In the genomic region with DNA sequence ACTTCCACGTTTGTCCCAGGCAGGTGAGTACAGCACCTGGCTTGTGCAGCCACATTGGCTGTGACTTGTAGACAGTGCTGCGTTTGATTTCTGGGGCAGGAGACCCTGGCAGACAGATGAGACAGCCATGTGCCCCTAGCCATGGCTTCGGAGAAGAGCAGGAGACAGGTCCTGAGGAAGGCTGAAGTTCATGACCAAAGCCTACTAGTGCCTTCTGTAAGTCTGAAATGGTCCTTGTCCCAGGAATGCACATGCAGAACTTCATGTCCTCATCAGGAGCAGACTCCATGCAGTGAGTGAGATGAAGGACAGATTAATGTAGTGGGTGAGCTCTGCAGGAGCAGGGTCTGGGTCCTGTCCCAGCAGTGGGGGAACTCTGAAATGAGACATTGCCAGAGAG, we compare ENCODE assay signal across 15 mouse cellular contexts. TPM values are rescaled to one million over a fixed set of nuclear protein-coding genes. Genes with fewer than 3 reads are reported as not detected.
"Had no signal": no experiment of that assay in that cellular context is flagged by ENCODE, and none has a peak within 500 bp of the region (broad histone marks: within the 10 kb centered on the region; RNA-seq: fewer than 3 reads in every experiment).

No protein-coding gene starts in this region.

- H3K9ac ChIP-seq: limb, embryonic 13.5 days; liver, embryonic 14.5 days; midbrain, embryonic 13.5 days; neural tube, embryonic 12.5 days; stomach, embryonic 15.5 days had no signal

- H3K27ac ChIP-seq: limb, embryonic 13.5 days; liver, embryonic 14.5 days; midbrain, embryonic 13.5 days; neural tube, embryonic 12.5 days; stomach, embryonic 15.5 days had no signal

- H3K4me3 ChIP-seq: limb, embryonic 13.5 days; midbrain, embryonic 13.5 days; neural tube, embryonic 12.5 days; stomach, embryonic 15.5 days had no signal

- DNase-seq: kidney, postnatal 14 days; left cerebral cortex, postnatal 4 days; lung, adult 18-20 months; retina, postnatal 1 day; right cerebral cortex, postnatal 4 days; spleen, adult 18-20 months; thymus, adult 2 months; thymus, postnatal 25 days had no signal

- H3K9me3 ChIP-seq: limb, embryonic 13.5 days; midbrain, embryonic 13.5 days; neural tube, embryonic 12.5 days; stomach, embryonic 15.5 days had no signal

- H3K4me2 ChIP-seq: limb, embryonic 13.5 days; midbrain, embryonic 13.5 days; neural tube, embryonic 12.5 days; stomach, embryonic 15.5 days had no signal

- ATAC-seq: midbrain, embryonic 13.5 days had no signal

RNA-seq across cellular contexts. Expression of a gene that starts 37.4 kb away (rescaled TPM):
- total RNA-seq: megakaryocyte-erythroid progenitor cell, adult 5-6 weeks had no signal

RNA-seq across cellular contexts. Expression of a gene that starts 43.2 kb away (rescaled TPM):
- polyA plus RNA-seq: liver, adult 2 months had no signal
